In genomic region chr9:99435619-99436181, GRCm38 (mm10) we compare ENCODE assay signal across 9 mouse cellular contexts. TPM values are rescaled to one million over a fixed set of nuclear protein-coding genes. Genes with fewer than 3 reads are reported as not detected.
DNase-seq lines count a peak whose midpoint lies in the region; ATAC-seq and TF ChIP-seq lines count a peak whose summit lies in the region.
"Had no signal": no experiment of that assay in that cellular context is flagged by ENCODE, and none has a peak within 500 bp of the region (broad histone marks: within the 10 kb centered on the region; RNA-seq: fewer than 3 reads in every experiment).

No protein-coding gene starts in this region.

- H3K27me3 ChIP-seq in megakaryocyte, embryonic 14.5 days (replicated peaks) = peaks cover 89% of the 10 kb centered on the region
- 0 out of 2 replicates have a peak, but pooled peaks cover 3% of the 10 kb centered on the region for H3K27me3 ChIP-seq in intestine, postnatal 0 days (replicated peaks; ENCODE audit: control insufficient read depth, insufficient read depth, low read length)
- H3K27me3 ChIP-seq in lung, embryonic 14.5 days (ENCODE audit: insufficient read depth, low read length) = peaks cover 18% of the 10 kb centered on the region; the same call in 1 of the 2 replicates
- H3K27me3 ChIP-seq in stomach, embryonic 14.5 days (ENCODE audit: control insufficient read depth, insufficient read depth, low read length) = no peaks in the 10 kb centered on the region; the same call in 1 of the 2 replicates

- WGBS in intestine, postnatal 0 days = 40% methylated on average over 16 of the region's 16 CpGs
- WGBS in lung, embryonic 14.5 days = 17% methylated on average over 16 of the region's 16 CpGs
- 20% methylated on average over 16 of the region's 16 CpGs for WGBS in stomach, embryonic 14.5 days

- H3K4me3 ChIP-seq in megakaryocyte, embryonic 14.5 days (replicated peaks) = peak overlapping the region; percentile 91
- peak overlapping the region; percentile 96 for H3K4me3 ChIP-seq in brown adipose tissue, adult 24 weeks (ENCODE audit: insufficient read depth, low read depth, low read length)
- peak overlapping the region; percentile 68 for H3K4me3 ChIP-seq in intestine, postnatal 0 days (ENCODE audit: low read depth, low read length)
- H3K4me3 ChIP-seq in lung, embryonic 14.5 days (ENCODE audit: low read depth, low read length) = peak overlapping the region; percentile 70
- peak overlapping the region; percentile 72 for H3K4me3 ChIP-seq in stomach, embryonic 14.5 days (ENCODE audit: low read depth, low read length)

- peak; percentile 56 for DNase-seq in gastrocnemius, postnatal 10 days
- DNase-seq in lung, embryonic 14.5 days = peak; percentile 49
- DNase-seq in frontal cortex, postnatal 14 days (ENCODE audit: low spot score in 2 of 2) = no peak

- H3K4me2 ChIP-seq in intestine, postnatal 0 days (replicated peaks; ENCODE audit: low read depth) = peak overlapping the region; percentile 95
- peak overlapping the region; percentile 91 for H3K4me2 ChIP-seq in lung, embryonic 14.5 days
- H3K4me2 ChIP-seq in stomach, embryonic 14.5 days (replicated peaks; ENCODE audit: low read depth, low read length) = peak overlapping the region; percentile 81

- H3K27ac ChIP-seq in brown adipose tissue, adult 24 weeks (replicated peaks; ENCODE audit: low read depth, low read length) = no peak overlapping the region
- peak overlapping the region; percentile 21; the same call in 1 of the 2 replicates for H3K27ac ChIP-seq in intestine, postnatal 0 days (ENCODE audit: low read depth, low read length)
- H3K27ac ChIP-seq in lung, embryonic 14.5 days (ENCODE audit: low read depth) = 0 out of 2 replicates have a peak overlapping the region, but pooled peaks have one; percentile 30
- no peak overlapping the region; the same call in 1 of the 2 replicates for H3K27ac ChIP-seq in stomach, embryonic 14.5 days (ENCODE audit: low read length)

- TF ChIP-seq CTCF in intestine, postnatal 0 days (IDR thresholded peaks at IDR 0.05; ENCODE audit: low read depth) = no peak
- no peak for TF ChIP-seq CTCF in lung, embryonic 14.5 days (IDR thresholded peaks at IDR 0.05; ENCODE audit: low read depth)

- no peaks in the 10 kb centered on the region for H3K9me3 ChIP-seq in megakaryocyte, embryonic 14.5 days
- H3K9me3 ChIP-seq in intestine, postnatal 0 days (ENCODE audit: control insufficient read depth) = no peaks in the 10 kb centered on the region
- H3K9me3 ChIP-seq in lung, embryonic 14.5 days (ENCODE audit: low read depth, low read length) = no peaks in the 10 kb centered on the region
- no peaks in the 10 kb centered on the region for H3K9me3 ChIP-seq in stomach, embryonic 14.5 days (ENCODE audit: control insufficient read depth, low read depth, low read length)

- peak overlapping the region; percentile 62 for H3K9ac ChIP-seq in intestine, postnatal 0 days (ENCODE audit: low read depth, low read length)
- peak overlapping the region; percentile 70 for H3K9ac ChIP-seq in lung, embryonic 14.5 days
- H3K9ac ChIP-seq in stomach, embryonic 14.5 days (replicated peaks; ENCODE audit: low read depth, low read length) = peak overlapping the region; percentile 55

- no peak for ATAC-seq in megakaryocyte, adult 5-6 weeks (ENCODE audit: poor library complexity, severe bottlenecking)
- no peak for ATAC-seq in intestine, postnatal 0 days
- ATAC-seq in lung, embryonic 14.5 days (ENCODE audit: insufficient read depth) = peak; percentile 42
- ATAC-seq in stomach, embryonic 14.5 days (ENCODE audit: insufficient number of reproducible peaks, insufficient read depth, low FRiP score, low read depth) = peak; percentile 3; the same call in 1 of the 2 replicates

- H3K4me1 ChIP-seq in megakaryocyte, embryonic 14.5 days = peaks cover 19% of the 10 kb centered on the region
- peaks cover 2% of the 10 kb centered on the region; the same call in 1 of the 2 replicates for H3K4me1 ChIP-seq in brown adipose tissue, adult 24 weeks (ENCODE audit: control insufficient read depth, insufficient read depth, insufficient read length, low read length)
- H3K4me1 ChIP-seq in intestine, postnatal 0 days (replicated peaks; ENCODE audit: control insufficient read depth, insufficient read depth, low read length) = no peaks in the 10 kb centered on the region
- 0 out of 2 replicates have a peak, but pooled peaks cover 3% of the 10 kb centered on the region for H3K4me1 ChIP-seq in lung, embryonic 14.5 days (ENCODE audit: insufficient read depth)
- H3K4me1 ChIP-seq in stomach, embryonic 14.5 days (ENCODE audit: control insufficient read depth, insufficient read depth, low read length) = 0 out of 2 replicates have a peak, but pooled peaks cover 5% of the 10 kb centered on the region

- H3K36me3 ChIP-seq in megakaryocyte, embryonic 14.5 days (replicated peaks; ENCODE audit: low read length) = no peaks in the 10 kb centered on the region
- H3K36me3 ChIP-seq in intestine, postnatal 0 days (ENCODE audit: control insufficient read depth, insufficient read depth) = no peaks in the 10 kb centered on the region
- H3K36me3 ChIP-seq in lung, embryonic 14.5 days (ENCODE audit: insufficient read depth) = no peaks in the 10 kb centered on the region
- no peaks in the 10 kb centered on the region for H3K36me3 ChIP-seq in stomach, embryonic 14.5 days (ENCODE audit: control insufficient read depth, insufficient read depth, low read length)

RNA-seq across cellular contexts. Expression of gene Mras, which starts 1.5 kb away (rescaled TPM):
- polyA plus RNA-seq in megakaryocyte, embryonic 14.5 days (2012; ENCODE audit: insufficient read depth, low replicate concordance) = 0.09 TPM in 1 of 2 replicates, not detected in the other
- total RNA-seq in megakaryocyte, adult 5-6 weeks (2015) = 0.50 and 1.6 TPM in 2 replicates
- total RNA-seq in megakaryocyte, adult 5-6 weeks (2017) = 0.41 and 0.48 TPM in 2 replicates
- polyA plus RNA-seq in brown adipose tissue, adult 24 weeks (2012; ENCODE audit: insufficient read depth, insufficient read length, missing spikeins) = 4.6 and 8.6 TPM in 2 replicates
- total RNA-seq in gastrocnemius, postnatal 10 days (2021) = 10 to 100 TPM in 1 of 2 experiments, 1 to 10 TPM in 1; 9.7 to 10.6 TPM
- polyA plus RNA-seq in intestine, postnatal 0 days (2015; fragmentation: Nextera tagmentation; extraction: Ambion mirVana) = 7.6 and 9.5 TPM in 2 replicates
- polyA plus RNA-seq in lung, embryonic 14.5 days (2014; fragmentation: Nextera tagmentation; extraction: Ambion mirVana) = 10.3 and 12.2 TPM in 2 replicates
- 8.3 and 11.8 TPM in 2 replicates for polyA plus RNA-seq in stomach, embryonic 14.5 days (2014; fragmentation: Nextera tagmentation; extraction: Ambion mirVana)

RNA-seq across cellular contexts. Expression of gene Nme9, which starts 15.6 kb away (rescaled TPM):
- polyA plus RNA-seq in megakaryocyte, embryonic 14.5 days (2012; ENCODE audit: insufficient read depth, low replicate concordance) = not detected in 2 replicates
- total RNA-seq in megakaryocyte, adult 5-6 weeks (2015) = not detected in 2 replicates
- not detected in 2 replicates for total RNA-seq in megakaryocyte, adult 5-6 weeks (2017)
- polyA plus RNA-seq in brown adipose tissue, adult 24 weeks (2012; ENCODE audit: insufficient read depth, insufficient read length, missing spikeins) = not detected in 2 replicates
- total RNA-seq in gastrocnemius, postnatal 10 days (2021) = not detected
- 0.46 and 0.71 TPM in 2 replicates for polyA plus RNA-seq in intestine, postnatal 0 days (2015; fragmentation: Nextera tagmentation; extraction: Ambion mirVana)
- polyA plus RNA-seq in lung, embryonic 14.5 days (2014; fragmentation: Nextera tagmentation; extraction: Ambion mirVana) = 0.26 TPM in 1 of 2 replicates, not detected in the other
- polyA plus RNA-seq in stomach, embryonic 14.5 days (2014; fragmentation: Nextera tagmentation; extraction: Ambion mirVana) = not detected in 2 replicates
- total RNA-seq: left cerebral cortex, postnatal 36 days had no signal

Comparison
In these comparisons a context has a peak if more than half of its experiments do, and no peak if none do; other contexts are left out.
1. ATAC-seq: peak in lung, embryonic 14.5 days (single experiment) and stomach, embryonic 14.5 days (single experiment); none in megakaryocyte, adult 5-6 weeks (single experiment) and intestine, postnatal 0 days (single experiment).
2. H3K27ac ChIP-seq: peak in intestine, postnatal 0 days (single experiment) and lung, embryonic 14.5 days (single experiment); none in brown adipose tissue, adult 24 weeks (single experiment) and stomach, embryonic 14.5 days (single experiment).
3. DNase-seq: peak in gastrocnemius, postnatal 10 days (single experiment) and lung, embryonic 14.5 days (single experiment); none in frontal cortex, postnatal 14 days (0 of 2).
4. Peak in every context shown above with its lines, with median percentiles within 50 percentile points of each other: H3K4me3 ChIP-seq, H3K4me2 ChIP-seq and H3K9ac ChIP-seq.